Mouse (Mus musculus) left cerebral cortex, adult 9 months (tissue): ENCODE data around the gene Hcls1.

Experiments
- DNase-seq, 2 experiments: peaks; one replicate each; pipeline ENCODE4 v3.0.0; 2022; ENCODE audit warnings: low spot score in 2 of 2

Hcls1 gene

DNA sequence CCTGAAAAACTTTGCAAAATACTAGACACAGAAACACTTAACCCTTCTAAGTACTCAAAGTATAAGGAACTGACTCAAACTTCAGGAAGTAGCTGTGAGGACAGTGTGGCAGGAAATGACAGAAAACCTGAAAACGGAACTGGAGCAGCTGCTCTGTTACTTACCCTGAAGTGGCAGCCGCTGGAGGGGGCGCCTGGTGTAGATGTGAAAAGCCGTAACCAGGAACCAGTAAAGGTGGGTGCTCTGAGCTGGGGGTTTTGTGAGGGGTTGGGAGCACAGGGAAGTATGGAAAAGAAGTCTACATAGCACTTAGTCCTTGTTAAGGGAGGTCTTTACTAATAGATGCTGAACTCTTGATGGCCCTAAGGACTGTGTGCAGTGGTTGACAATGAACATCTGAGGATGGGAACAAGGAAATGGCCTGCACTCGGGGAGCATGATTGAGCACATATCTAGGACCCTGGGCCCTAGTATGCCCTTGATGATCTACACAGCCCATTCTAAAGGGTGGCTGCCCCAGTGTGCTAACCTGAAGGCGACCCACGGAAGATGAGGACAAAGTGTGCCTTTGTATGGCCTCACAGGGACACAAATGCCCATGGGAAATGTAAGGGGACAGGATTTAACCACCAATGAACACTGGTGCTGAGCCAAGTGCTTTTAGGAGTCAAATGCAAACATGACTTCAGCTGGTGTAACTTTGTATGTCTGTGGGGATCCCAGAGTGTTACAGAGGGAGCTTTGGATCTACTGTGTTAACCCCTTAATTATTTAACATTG, at the start of gene Hcls1:
Gene Hcls1 (plus strand): TSS at position 143 of the 780 bp plus-strand sequence.
- no peak for DNase-seq

DNA sequence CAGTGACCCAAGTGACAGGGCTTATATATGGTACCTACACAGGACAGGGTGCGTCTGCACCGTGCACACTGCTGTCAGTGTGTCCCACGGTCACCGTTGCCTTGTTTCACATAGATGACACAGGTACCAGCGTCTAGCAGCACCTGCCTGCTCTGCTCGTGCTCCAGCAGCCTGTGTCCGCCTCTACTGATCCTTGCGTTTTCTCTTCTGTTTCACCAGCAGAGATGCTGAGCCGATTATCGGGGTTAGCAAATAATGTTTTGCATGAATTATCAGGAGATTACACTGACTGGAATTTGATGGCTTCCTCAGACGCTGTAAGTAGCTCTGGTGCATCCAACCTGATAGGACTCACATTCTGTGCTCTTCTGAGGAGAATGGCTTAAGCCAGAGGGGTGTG, 48.9 kb upstream of the Hcls1 start:
- DNase-seq, result no peak

DNA sequence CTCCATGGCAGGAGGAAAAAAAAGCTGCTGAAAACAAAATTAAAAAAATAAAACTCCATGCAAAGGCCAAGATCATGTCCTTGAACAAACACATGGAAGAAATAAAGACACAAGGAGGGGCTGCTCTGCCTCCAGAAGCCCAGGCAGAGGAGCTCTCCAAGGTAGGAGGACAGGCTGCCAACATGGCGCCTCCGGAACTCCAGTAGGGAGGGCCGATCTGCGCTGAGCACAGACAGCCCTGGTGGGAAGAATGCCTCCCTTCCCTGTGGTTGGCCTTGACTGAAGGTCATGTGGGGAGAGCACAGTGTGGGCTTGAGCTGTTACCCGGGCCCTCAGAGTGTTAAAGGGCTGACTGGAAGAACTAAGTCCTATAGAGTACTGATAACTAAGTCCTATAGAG, 47.2 kb upstream of the Hcls1 start:
- no peak for DNase-seq

DNA sequence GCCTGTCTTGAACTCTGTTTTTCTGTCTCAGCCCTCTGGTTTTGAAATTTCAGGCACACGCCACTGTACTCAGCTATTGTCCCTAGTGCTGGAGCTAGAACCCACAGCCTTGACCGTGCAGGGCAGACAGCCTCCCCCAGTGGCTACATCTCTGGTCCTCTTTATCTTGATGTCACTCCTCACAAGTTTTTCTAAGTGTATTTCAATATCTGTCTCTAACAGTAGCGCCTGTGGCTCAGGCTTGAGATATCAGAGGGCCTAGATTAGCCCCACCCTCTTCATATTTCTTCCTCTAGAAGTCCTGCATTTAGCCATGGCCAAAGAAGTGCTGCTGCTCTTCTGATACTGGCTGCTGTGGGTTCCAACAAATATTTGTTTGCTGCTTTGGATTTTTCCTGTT, 44.2 kb upstream of the Hcls1 start:
- no peak for DNase-seq

DNA sequence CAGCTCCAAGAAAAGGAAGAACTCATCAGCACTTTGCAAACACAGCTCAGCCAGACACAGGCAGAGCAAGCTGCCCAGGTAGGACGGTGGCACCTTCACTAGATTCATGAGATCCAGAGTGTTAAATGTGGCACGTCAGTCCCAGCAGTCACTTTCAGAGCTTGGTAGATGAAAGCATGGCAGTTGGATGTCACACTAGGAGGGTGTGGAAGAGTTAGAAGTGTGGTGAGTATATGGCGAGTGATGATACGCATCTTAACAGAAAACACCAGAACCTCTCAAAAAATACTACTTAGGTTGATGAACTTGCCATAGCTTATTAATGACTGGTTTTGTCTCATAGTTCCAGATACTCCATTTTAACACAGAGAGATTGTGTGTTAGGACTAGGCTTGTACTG, 43.4 kb upstream of the Hcls1 start:
- no peak for DNase-seq

DNA sequence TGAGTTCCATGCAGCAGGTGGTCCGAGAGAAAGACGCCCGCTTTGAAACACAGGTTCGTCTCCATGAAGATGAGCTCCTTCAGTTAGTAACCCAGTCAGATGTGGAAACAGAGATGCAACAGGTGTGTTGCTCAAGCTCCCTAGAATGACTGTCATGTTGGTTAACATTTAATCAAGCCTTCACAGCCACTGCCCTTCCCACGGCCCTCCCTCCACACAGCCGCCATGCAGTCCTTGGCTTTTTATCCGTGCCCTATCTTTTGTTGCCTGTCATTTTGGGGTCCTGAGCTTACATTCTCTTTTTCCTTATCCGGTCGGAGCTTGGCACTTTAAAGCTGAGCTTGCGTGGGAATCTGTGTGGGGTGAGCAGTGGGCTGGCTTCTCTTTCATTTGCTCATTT, 41.5 kb upstream of the Hcls1 start:
- no peak for DNase-seq

DNA sequence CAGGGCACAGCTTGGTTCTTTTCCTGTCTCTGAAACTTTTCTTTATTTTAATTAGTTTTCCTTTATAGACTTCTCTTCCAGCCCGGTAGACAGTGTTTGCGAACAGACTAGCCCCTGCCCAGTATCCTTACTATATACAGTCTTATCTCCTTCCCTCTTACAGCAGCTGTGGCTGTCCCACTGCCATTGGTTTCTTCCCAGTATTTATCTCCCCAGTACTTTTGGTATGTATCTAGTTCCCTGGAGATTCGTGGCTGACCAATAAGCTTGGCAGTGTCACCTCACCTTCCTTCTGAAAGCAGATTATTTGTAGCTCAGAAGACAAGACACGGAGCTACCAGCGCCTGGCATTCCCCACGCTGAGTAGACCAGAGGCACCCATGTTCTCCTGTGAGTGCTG, 38.1 kb upstream of the Hcls1 start:
- no peak for DNase-seq

DNA sequence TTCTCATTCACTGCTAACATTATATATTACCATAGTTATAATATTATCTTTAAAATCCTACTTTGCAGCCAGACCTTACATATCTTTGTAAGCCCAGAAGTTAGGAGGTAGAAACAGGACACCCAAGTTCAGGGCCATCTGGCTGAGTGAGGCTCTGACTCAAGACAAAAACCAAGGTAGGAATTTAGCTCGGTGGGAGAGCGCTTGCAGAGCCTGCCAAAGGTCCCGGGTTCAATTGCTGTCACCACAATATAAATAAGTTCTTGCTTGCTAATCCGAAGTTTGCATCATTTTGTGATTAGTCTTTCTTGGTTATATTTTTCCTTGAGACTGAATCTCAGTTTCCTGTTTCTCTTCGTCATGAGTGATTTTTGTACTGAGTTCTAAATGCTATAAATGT, 31.6 kb upstream of the Hcls1 start:
- DNase-seq, result no peak

DNA sequence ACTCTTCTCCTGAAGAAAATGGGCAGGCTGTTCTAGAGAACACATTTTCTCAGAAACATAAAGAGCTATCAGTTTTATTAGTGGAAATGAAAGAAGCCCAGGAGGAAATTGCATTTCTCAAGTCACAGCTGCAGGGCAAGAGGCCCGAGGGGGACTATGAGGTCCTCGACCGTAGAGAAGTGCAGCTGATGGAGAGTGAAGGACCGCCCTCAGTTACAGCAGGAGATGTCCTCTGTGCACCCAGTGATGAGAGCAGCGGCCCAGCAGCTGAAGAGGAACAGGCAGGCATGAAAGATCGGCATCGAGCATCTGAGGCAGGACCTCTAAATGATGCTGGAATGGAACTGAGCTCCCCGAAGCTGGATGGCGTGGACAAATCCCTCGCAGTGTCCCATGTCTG, 22.9 kb upstream of the Hcls1 start:
- DNase-seq, result no peak

DNA sequence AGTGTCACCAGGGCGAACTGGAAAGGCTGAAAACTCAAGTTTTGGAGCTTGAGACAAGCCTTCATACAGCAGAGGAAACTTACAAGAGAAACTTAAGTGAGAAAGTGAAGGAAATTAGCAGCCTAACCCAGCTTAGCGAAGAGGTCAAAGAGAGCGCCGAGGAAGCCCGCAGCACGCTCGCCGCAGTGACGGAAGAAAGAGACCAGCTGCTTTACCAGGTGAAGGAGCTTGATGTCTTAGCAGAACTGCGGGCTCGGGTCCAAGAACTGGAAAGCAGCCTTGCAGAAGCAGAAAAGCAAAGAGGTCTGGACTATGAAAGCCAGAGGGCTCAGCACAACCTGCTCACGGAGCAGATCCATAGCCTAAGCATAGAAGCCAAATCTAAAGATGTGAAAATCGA, 22.5 kb upstream of the Hcls1 start:
- DNase-seq, result no peak

DNA sequence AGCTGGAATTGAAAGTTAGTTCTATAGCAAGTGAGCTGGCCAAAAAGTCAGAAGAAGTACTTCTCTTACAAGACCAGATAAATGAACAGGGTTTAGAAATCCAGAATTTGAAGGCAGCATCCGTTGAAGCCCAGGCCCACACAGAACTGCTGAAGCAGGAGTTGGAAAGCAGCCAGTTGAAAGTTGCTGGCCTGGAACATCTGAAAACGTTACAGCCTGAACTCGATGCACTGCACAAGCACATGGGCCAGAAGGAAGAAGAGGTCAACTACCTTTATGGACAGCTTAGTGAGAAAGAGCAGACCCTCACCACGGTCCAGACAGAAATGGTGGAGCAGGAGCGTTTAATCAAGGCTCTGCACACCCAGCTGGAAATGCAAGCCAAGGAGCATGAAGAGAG, 20.6 kb upstream of the Hcls1 start:
- DNase-seq, result no peak

DNA sequence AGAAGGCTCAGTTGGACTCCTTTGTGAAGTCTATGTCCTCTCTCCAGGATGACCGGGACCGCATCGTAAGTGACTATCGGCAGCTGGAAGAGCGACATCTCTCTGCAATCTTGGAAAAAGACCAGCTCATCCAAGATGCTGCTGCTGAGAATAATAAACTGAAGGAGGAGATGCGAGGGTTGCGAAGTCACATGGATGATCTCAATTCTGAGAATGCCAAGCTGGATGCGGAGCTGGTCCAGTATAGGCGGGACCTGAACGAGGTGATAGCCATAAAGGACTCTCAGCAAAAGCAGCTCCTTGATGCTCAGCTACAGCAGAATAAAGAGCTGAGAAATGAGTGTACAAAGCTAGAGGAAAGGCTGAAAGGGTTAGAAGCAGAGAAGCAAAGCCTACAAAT, 16.3 kb upstream of the Hcls1 start:
- no peak for DNase-seq

DNA sequence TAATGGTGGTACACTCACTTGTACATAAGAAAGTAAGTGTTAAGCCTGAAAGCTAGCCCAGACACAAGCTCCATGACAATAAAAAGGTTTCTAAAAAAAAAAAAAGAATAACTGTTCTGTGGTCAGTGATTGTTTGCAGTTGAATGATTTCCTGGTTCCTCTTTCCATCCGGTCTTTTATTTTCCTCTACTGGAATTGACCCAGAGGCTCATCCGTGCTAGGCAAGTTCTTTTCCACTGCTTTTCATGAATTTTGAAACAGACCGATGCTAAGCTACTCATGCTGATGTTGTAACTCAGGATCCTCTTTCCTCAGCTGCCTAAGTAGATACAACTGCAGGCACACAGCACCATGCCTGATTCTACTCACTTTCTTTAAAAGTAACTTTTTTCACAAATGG, 14.4 kb upstream of the Hcls1 start:
- DNase-seq, result no peak

DNA sequence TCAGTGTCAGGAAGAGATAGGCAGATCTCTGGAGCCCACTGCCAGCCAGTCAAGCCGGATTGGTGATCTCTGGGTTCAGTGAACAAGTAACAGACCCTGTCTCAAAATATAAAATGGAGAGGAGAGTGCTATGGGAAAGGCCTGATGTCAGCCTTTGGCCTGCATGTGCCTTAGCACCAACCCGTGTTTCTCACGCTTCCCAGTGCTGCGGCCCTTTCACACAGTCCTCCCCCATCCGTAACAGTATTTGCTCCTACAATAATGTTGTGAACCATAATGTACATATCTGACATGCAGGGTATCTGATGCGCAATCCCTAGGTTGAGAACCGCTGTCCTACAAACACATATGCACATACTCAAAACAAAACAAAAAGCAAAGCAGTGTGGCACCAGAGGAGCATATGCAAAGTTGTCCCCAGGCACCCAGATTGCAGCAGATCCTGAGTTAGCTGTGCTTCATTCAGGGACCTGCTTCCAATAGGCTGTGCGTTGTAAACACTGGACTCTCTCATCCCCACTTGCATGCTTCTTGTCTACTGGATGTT, 13.6 kb upstream of the Hcls1 start:
- DNase-seq, result no peak

DNA sequence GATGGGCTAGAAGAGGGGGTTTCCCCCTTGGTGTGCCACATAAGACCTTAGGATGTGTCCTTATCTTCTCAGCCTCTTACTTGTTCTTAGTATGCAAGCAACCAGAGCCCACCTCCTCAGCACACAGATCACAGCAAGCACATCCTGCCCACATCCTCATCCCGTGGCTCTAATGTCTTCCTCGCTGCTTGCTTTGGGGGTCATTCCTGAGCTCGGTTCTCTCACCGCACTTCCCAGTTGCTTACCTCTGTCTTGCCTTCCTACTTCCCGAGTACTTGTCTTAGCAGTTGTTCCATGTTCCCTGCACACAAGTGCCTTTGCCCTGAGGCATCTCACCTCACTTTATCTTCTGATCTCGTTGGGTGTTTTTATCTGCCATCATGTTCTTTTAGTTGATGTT, 12.8 kb upstream of the Hcls1 start:
- no peak for DNase-seq

DNA sequence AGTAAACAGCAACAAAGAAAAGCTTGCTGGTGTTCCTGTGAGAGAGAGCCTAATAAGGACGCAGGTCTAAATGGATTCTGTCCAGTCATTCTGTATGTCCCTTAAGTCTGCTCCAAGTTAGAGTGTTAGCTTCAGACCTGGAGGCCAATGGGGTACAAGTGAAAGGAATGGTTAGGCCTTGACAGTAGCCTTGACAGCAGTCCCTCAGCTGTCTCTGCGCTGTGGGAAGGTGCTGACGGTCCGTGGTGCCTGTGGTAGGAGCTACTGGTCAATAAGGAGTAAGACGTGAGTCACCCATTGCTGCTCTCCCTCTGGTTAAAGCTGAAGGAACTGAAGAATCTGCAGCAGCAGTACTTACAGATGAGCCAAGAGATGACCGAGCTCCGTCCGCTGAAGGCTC, 10.5 kb upstream of the Hcls1 start:
- DNase-seq, result no peak

DNA sequence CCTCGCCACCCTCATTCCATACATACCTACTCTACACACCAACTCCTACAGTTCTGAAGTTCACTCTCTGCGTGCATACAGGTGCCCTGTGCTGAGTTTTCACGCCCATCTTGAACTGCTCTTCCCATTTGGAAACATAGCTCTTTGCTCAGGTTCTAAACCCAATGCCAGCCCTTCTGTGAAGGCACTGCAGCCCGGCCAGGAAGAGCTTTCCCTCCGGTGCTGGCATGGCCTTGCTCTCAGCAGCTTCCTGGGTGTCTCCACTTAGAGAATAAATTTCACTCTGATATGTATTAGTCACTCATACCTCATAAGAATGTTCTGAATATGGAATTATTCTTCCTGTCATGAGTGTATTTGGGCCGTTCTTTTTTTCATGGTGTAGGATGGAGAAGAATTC, 9.4 kb upstream of the Hcls1 start:
- DNase-seq, result no peak

DNA sequence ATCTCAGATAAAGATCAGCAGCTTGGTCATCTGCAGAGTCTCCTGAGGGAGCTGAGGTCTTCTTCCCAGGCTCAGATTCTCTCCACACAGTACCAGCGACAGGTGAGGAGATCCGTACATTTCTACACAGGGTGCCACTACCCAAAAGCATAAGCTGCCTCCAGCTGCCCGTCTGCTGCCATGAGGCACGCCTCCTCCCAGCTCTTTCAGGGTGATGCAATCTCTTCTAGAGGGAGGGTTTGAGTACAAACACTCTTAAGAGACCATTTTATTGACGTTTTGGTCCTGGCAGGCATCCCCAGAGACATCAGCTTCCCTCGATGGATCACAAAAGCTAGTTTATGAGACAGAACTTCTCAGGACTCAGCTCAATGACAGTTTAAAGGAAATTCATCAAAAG, 9.0 kb upstream of the Hcls1 start:
- no peak for DNase-seq

DNA sequence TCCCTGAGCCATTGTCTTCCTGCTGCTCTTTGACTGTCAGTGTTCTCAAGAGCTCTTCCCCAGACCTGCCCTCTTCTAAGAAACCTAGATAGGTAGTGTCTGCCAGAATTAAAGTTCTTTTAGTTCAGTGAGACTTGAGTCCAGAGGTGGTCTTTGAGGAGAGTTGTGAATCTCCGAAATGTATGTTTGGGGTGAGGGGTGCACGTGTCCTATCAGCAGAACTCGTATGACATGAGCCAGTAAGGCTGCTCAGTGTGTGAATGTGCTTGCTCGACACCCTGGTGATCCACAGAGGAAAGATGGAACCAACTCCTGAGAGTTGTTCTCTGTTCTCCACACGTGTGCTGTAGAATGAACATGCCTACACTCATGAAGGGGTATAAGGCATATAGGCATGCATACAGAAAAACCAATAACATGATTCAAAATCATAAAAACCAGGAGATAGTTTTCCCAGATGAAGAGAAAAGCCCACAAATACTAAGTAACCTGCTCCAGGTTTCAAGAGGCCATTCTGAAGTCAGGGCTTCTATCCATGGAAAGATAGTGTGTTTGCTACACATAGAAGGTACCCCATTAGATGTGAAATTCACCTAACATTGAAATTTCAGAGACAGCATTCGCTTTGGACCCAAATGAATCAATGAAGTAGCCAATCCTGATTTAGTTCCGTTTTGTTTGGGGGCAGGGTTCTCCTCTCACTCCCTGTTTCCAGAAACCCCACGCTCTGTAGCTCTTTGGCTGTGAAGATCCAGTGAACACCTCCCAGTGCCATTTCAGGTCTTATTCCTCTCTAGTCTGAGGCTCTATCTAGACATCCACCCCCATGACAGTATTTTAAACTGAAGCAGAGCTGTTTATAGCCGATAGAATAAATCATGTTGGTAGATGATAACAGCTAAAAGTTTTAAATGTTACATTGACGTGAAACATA, 8.0 kb upstream of the Hcls1 start:
- no peak for DNase-seq

DNA sequence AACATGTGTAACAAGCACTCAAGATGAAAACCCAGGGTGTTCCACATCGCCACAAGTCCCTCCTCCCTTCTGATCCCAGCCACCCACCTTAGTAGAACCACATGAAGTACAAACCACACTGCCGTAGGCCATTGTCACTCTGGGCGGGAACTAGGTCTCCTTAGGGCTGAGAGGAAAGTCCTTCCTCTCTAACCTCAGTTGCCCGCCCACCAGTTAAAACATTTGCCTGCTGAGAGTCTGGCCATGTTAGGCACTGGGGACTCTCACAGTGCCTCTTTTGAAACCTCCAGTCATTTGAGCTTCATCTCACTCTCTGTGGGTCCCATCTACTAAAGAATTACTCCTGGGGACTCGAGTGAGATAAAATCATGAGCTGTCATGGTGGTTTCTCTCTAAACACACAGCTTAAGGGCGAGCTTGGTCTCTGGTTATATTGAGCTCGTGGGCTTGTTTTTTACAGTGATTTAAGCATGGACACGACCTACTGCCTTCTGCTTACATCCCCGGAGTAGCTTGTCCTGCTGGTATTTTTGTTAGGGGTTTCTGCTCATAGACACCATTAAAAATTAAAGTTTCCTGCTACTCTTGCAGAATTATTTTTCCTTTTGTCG, 7.2 kb upstream of the Hcls1 start:
- no peak for DNase-seq

DNA sequence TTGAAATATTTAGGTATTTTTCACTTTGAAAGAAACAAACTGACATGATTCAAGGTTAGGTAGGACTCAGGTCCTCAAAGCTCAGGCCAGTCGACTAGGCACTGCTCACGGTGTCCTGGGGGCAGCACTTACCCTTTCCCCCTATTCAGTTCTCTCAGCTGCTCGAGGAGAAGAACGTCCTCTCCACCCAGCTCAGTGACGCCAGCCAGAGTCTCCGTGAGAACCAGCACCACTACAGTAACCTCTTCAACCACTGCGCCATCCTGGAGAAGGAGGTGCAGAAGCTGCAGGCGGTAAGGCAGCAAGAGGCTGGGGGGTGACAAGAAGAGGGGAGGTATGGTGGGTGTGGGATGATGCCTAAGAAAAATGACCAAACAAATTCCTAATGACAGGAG, 6.7 kb upstream of the Hcls1 start:
- DNase-seq, result no peak

DNA sequence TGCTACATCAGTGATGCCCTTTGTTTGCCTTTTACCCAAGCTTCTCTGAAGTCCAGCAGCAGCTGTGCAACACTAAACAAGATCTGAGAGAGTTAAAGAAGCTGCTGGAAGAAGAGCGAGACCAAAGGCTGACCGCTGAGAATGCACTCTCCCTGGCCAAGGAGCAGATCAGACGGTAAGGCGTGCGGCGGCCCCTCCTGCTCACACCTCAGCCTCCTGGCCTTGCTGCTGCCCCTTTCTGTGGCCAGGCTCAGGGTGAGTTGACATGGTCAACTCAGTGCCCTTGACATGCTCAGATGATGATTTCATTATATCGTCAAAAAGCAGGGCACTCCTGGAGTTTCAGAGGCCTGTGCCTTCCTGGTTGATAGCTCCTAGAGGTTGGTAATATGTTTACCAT, 5.6 kb upstream of the Hcls1 start:
- DNase-seq, result no peak
